Mouse (Mus musculus): Measurements from ENCODE around the gene Htr1d. TPM values are rescaled to one million over a fixed set of nuclear protein-coding genes. Genes with fewer than 3 reads are reported as not detected.
A peak's percentile ranks its signal among the peaks of the same experiment; 100 is the strongest.

Gene Htr1d
- 1.9 and 2.1 TPM in 2 replicates for polyA plus RNA-seq (2014; fragmentation: Nextera tagmentation; extraction: Ambion mirVana)

- Histone ChIP-seq H3K4me1 (replicated peaks; ENCODE audit: control insufficient read depth, insufficient read depth, low read length) (peaks cover 9% of the 10 kb centered on the region), H3K36me3 (replicated peaks; ENCODE audit: control insufficient read depth, insufficient read depth) (no peaks in the 10 kb centered on the region), H3K27me3 (ENCODE audit: control insufficient read depth, insufficient read depth, low read length) (peaks cover 38% of the 10 kb centered on the region), H3K9me3 (ENCODE audit: control insufficient read depth, low read length) (no peaks in the 10 kb centered on the region), H3K9ac (peak within 1 kb of the TSS; percentile 48), H3K4me3 (replicated peaks; ENCODE audit: low read length) (peak within 1 kb of the TSS; percentile 41), H3K27ac (no peak within 1 kb of the TSS), H3K4me2 (replicated peaks) (peak within 1 kb of the TSS; percentile 76)
- DNase-seq (ENCODE audit: low spot score) (no peak), ATAC-seq (ENCODE audit: low FRiP score) (no peak)
- 75% methylated on average over 9 of the region's 9 CpGs for WGBS
These were observed at the start of gene Htr1d for GRCm38 (mm10) chr4:136423224-136423623. Gene Htr1d, plus strand, starts transcription at chr4:136423524.

GRCm38 (mm10) chr4:136377001-136377400, 46.3 kb upstream of the Htr1d start:
- peaks cover 12% of the 10 kb centered on the region; the same call in 1 of the 2 replicates for H3K4me1 ChIP-seq (replicated peaks; ENCODE audit: control insufficient read depth, insufficient read depth, low read length)
- no peak overlapping the region for H3K4me2 ChIP-seq (replicated peaks)
- no peak overlapping the region for H3K4me3 ChIP-seq (replicated peaks; ENCODE audit: low read length)
- no peak for DNase-seq (ENCODE audit: low spot score)
- no peaks in the 10 kb centered on the region for H3K9me3 ChIP-seq (ENCODE audit: control insufficient read depth, low read length)
- H3K36me3 ChIP-seq (replicated peaks; ENCODE audit: control insufficient read depth, insufficient read depth) = no peaks in the 10 kb centered on the region
- 80% methylated on average over 5 of the region's 5 CpGs for WGBS
- H3K27me3 ChIP-seq (ENCODE audit: control insufficient read depth, insufficient read depth, low read length) = no peaks in the 10 kb centered on the region
- no peak overlapping the region for H3K27ac ChIP-seq
- no peak overlapping the region for H3K9ac ChIP-seq
- ATAC-seq (ENCODE audit: low FRiP score) = no peak

- H3K27me3 ChIP-seq (ENCODE audit: control insufficient read depth, insufficient read depth, low read length) = no peaks in the 10 kb centered on the region
- no peak overlapping the region for H3K27ac ChIP-seq
- H3K9me3 ChIP-seq (ENCODE audit: control insufficient read depth, low read length) = no peaks in the 10 kb centered on the region
- 85% methylated on average over 5 of the region's 5 CpGs for WGBS
- no peaks in the 10 kb centered on the region for H3K4me1 ChIP-seq (replicated peaks; ENCODE audit: control insufficient read depth, insufficient read depth, low read length)
- no peaks in the 10 kb centered on the region for H3K36me3 ChIP-seq (replicated peaks; ENCODE audit: control insufficient read depth, insufficient read depth)
- DNase-seq (ENCODE audit: low spot score) (no peak), ATAC-seq (ENCODE audit: low FRiP score) (no peak)
- H3K4me2 ChIP-seq (replicated peaks) = no peak overlapping the region
- no peak overlapping the region for H3K4me3 ChIP-seq (replicated peaks; ENCODE audit: low read length)
- no peak overlapping the region for H3K9ac ChIP-seq
These were observed 40.3 kb upstream of the Htr1d start for GRCm38 (mm10) chr4:136383052-136383451.

- no peak for DNase-seq (ENCODE audit: low spot score)
- Histone ChIP-seq H3K4me1 (replicated peaks; ENCODE audit: control insufficient read depth, insufficient read depth, low read length) (no peaks in the 10 kb centered on the region), H3K27me3 (ENCODE audit: control insufficient read depth, insufficient read depth, low read length) (no peaks in the 10 kb centered on the region), H3K9me3 (ENCODE audit: control insufficient read depth, low read length) (no peaks in the 10 kb centered on the region), H3K27ac (no peak overlapping the region), H3K36me3 (replicated peaks; ENCODE audit: control insufficient read depth, insufficient read depth) (no peaks in the 10 kb centered on the region), H3K9ac (no peak overlapping the region), H3K4me2 (replicated peaks) (no peak overlapping the region), H3K4me3 (replicated peaks; ENCODE audit: low read length) (no peak overlapping the region)
- no peak for ATAC-seq (ENCODE audit: low FRiP score)
- WGBS = 88% methylated on average over 6 of the region's 6 CpGs
These were observed 39.5 kb upstream of the Htr1d start for GRCm38 (mm10) chr4:136383839-136384238.

GRCm38 (mm10) chr4:136387261-136387660, 36.1 kb upstream of the Htr1d start:
- Histone ChIP-seq H3K9me3 (ENCODE audit: control insufficient read depth, low read length) (no peaks in the 10 kb centered on the region), H3K4me2 (replicated peaks) (no peak overlapping the region), H3K9ac (no peak overlapping the region), H3K36me3 (replicated peaks; ENCODE audit: control insufficient read depth, insufficient read depth) (no peaks in the 10 kb centered on the region), H3K27me3 (ENCODE audit: control insufficient read depth, insufficient read depth, low read length) (no peaks in the 10 kb centered on the region), H3K4me3 (replicated peaks; ENCODE audit: low read length) (no peak overlapping the region), H3K27ac (no peak overlapping the region), H3K4me1 (replicated peaks; ENCODE audit: control insufficient read depth, insufficient read depth, low read length) (no peaks in the 10 kb centered on the region)
- ATAC-seq (ENCODE audit: low FRiP score) = no peak
- WGBS = 60% methylated on average over 11 of the region's 11 CpGs
- no peak for DNase-seq (ENCODE audit: low spot score)

- Histone ChIP-seq H3K4me3 (replicated peaks; ENCODE audit: low read length) (no peak overlapping the region), H3K27me3 (ENCODE audit: control insufficient read depth, insufficient read depth, low read length) (no peaks in the 10 kb centered on the region), H3K27ac (no peak overlapping the region), H3K36me3 (replicated peaks; ENCODE audit: control insufficient read depth, insufficient read depth) (no peaks in the 10 kb centered on the region), H3K9ac (no peak overlapping the region), H3K4me1 (replicated peaks; ENCODE audit: control insufficient read depth, insufficient read depth, low read length) (no peaks in the 10 kb centered on the region), H3K4me2 (replicated peaks) (no peak overlapping the region), H3K9me3 (ENCODE audit: control insufficient read depth, low read length) (no peaks in the 10 kb centered on the region)
- WGBS = 89% methylated on average over 10 of the region's 10 CpGs
- ATAC-seq (ENCODE audit: low FRiP score) = no peak
- no peak for DNase-seq (ENCODE audit: low spot score)
These were observed 21.5 kb upstream of the Htr1d start for GRCm38 (mm10) chr4:136401806-136402205.

GRCm38 (mm10) chr4:136407831-136408230, 15.5 kb upstream of the Htr1d start:
- Histone ChIP-seq H3K36me3 (replicated peaks; ENCODE audit: control insufficient read depth, insufficient read depth) (no peaks in the 10 kb centered on the region), H3K9me3 (ENCODE audit: control insufficient read depth, low read length) (no peaks in the 10 kb centered on the region), H3K27me3 (ENCODE audit: control insufficient read depth, insufficient read depth, low read length) (no peaks in the 10 kb centered on the region), H3K4me3 (replicated peaks; ENCODE audit: low read length) (no peak overlapping the region), H3K4me2 (replicated peaks) (no peak overlapping the region), H3K4me1 (replicated peaks; ENCODE audit: control insufficient read depth, insufficient read depth, low read length) (no peaks in the 10 kb centered on the region), H3K27ac (no peak overlapping the region), H3K9ac (no peak overlapping the region)
- 66% methylated on average over 11 of the region's 11 CpGs for WGBS
- ATAC-seq (ENCODE audit: low FRiP score) = no peak
- DNase-seq (ENCODE audit: low spot score) = no peak

GRCm38 (mm10) chr4:136411995-136412765, 11.1 kb upstream of the Htr1d start:
- Histone ChIP-seq H3K4me2 (replicated peaks) (no peak overlapping the region), H3K9me3 (ENCODE audit: control insufficient read depth, low read length) (no peaks in the 10 kb centered on the region), H3K36me3 (replicated peaks; ENCODE audit: control insufficient read depth, insufficient read depth) (no peaks in the 10 kb centered on the region), H3K4me3 (replicated peaks; ENCODE audit: low read length) (no peak overlapping the region), H3K27ac (peak overlapping the region; percentile 1; the same call in 1 of the 2 replicates), H3K4me1 (replicated peaks; ENCODE audit: control insufficient read depth, insufficient read depth, low read length) (no peaks in the 10 kb centered on the region), H3K27me3 (ENCODE audit: control insufficient read depth, insufficient read depth, low read length) (no peaks in the 10 kb centered on the region), H3K9ac (no peak overlapping the region)
- DNase-seq (ENCODE audit: low spot score) (no peak), ATAC-seq (ENCODE audit: low FRiP score) (peak; percentile 48; the same call in 1 of the 2 replicates)
- 64% methylated on average over 10 of the region's 10 CpGs for WGBS

- Histone ChIP-seq H3K4me2 (replicated peaks) (no peak overlapping the region), H3K36me3 (replicated peaks; ENCODE audit: control insufficient read depth, insufficient read depth) (no peaks in the 10 kb centered on the region), H3K4me1 (replicated peaks; ENCODE audit: control insufficient read depth, insufficient read depth, low read length) (no peaks in the 10 kb centered on the region), H3K9ac (no peak overlapping the region), H3K4me3 (replicated peaks; ENCODE audit: low read length) (no peak overlapping the region), H3K27me3 (ENCODE audit: control insufficient read depth, insufficient read depth, low read length) (no peaks in the 10 kb centered on the region), H3K27ac (no peak overlapping the region), H3K9me3 (ENCODE audit: control insufficient read depth, low read length) (no peaks in the 10 kb centered on the region)
- 91% methylated on average over 9 of the region's 9 CpGs for WGBS
- DNase-seq (ENCODE audit: low spot score) = no peak
- no peak for ATAC-seq (ENCODE audit: low FRiP score)
These were observed 7.8 kb upstream of the Htr1d start for GRCm38 (mm10) chr4:136415477-136415876.

All from hindbrain, embryonic 14.5 days (tissue).